Mouse (Mus musculus): ENCODE data around the gene B4galnt3. TPM values are rescaled to one million over a fixed set of nuclear protein-coding genes. Genes with fewer than 3 reads are reported as not detected.

The B4galnt3 gene
- polyA plus RNA-seq, 1 experiment from 2014 or later: 0.02 TPM

GRCm38 (mm10) chr6:120263608-120264007 is 30.8 kb downstream of the B4galnt3 start:
- H3K4me3 ChIP-seq (ENCODE audit: low read depth, low read length): no peak overlapping the region
- H3K4me1 ChIP-seq (ENCODE audit: insufficient read depth): no peaks in the 10 kb centered on the region
- 61% methylated on average over 7 of the region's 7 CpGs for WGBS (ENCODE audit: insufficient replicate concordance)
- DNase-seq (no peak), ATAC-seq (no peak)
- H3K9ac ChIP-seq (replicated peaks): no peak overlapping the region
- no peak overlapping the region for H3K27ac ChIP-seq (ENCODE audit: low read depth)
- no peaks in the 10 kb centered on the region for H3K36me3 ChIP-seq (replicated peaks; ENCODE audit: insufficient read depth, low read length)
- H3K9me3 ChIP-seq (ENCODE audit: low read length): no peaks in the 10 kb centered on the region
- no peaks in the 10 kb centered on the region for H3K27me3 ChIP-seq (ENCODE audit: insufficient read depth, low read length)
- H3K4me2 ChIP-seq (ENCODE audit: low read depth, low read length): no peak overlapping the region
- no peak for TF ChIP-seq CTCF (IDR thresholded peaks at IDR 0.05; ENCODE audit: low read depth)
- no peak for TF ChIP-seq EP300 (IDR thresholded peaks at IDR 0.05; ENCODE audit: low read depth)

- Histone ChIP-seq H3K9me3 (ENCODE audit: low read length) (no peaks in the 10 kb centered on the region), H3K4me1 (ENCODE audit: insufficient read depth) (no peaks in the 10 kb centered on the region), H3K4me2 (ENCODE audit: low read depth, low read length) (no peak overlapping the region), H3K27me3 (ENCODE audit: insufficient read depth, low read length) (no peaks in the 10 kb centered on the region), H3K9ac (replicated peaks) (no peak overlapping the region), H3K27ac (ENCODE audit: low read depth) (no peak overlapping the region), H3K4me3 (ENCODE audit: low read depth, low read length) (no peak overlapping the region), H3K36me3 (replicated peaks; ENCODE audit: insufficient read depth, low read length) (no peaks in the 10 kb centered on the region)
- DNase-seq (no peak), ATAC-seq (no peak)
- WGBS (ENCODE audit: insufficient replicate concordance): 65% methylated on average over 12 of the region's 12 CpGs
- no peak for TF ChIP-seq EP300 (IDR thresholded peaks at IDR 0.05; ENCODE audit: low read depth)
- no peak for TF ChIP-seq CTCF (IDR thresholded peaks at IDR 0.05; ENCODE audit: low read depth)
These were observed 31.4 kb downstream of the B4galnt3 start for GRCm38 (mm10) chr6:120262886-120263531.

DNA sequence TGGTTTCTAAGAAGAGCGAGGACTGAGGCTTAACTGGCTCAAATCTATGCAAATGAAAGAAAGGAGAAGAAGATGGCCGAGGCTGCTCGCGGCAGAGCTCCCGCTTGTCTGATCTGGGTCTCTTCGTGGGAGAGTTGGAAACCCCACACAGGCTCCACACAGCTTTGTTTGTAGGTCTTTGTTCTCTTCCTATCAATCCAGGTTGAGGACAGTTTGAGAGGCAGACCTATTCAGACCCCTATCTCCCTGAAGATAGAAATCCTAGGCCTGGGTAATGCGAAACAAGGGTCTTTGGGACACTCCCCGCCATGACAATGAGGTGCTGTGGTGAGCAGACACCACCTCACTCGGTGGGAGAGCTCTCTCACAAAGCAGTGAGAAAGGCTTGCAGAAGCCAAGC is 34.9 kb downstream of the B4galnt3 start:
- no peak for DNase-seq
- H3K4me2 ChIP-seq (ENCODE audit: low read depth, low read length): no peak overlapping the region
- ATAC-seq: no peak
- TF ChIP-seq EP300 (IDR thresholded peaks at IDR 0.05; ENCODE audit: low read depth) (no peak), CTCF (IDR thresholded peaks at IDR 0.05; ENCODE audit: low read depth) (no peak)
- H3K9me3 ChIP-seq (ENCODE audit: low read length): no peaks in the 10 kb centered on the region
- no peaks in the 10 kb centered on the region for H3K4me1 ChIP-seq (ENCODE audit: insufficient read depth)
- no peaks in the 10 kb centered on the region for H3K36me3 ChIP-seq (replicated peaks; ENCODE audit: insufficient read depth, low read length)
- H3K27me3 ChIP-seq (ENCODE audit: insufficient read depth, low read length): no peaks in the 10 kb centered on the region
- no peak overlapping the region for H3K4me3 ChIP-seq (ENCODE audit: low read depth, low read length)
- no peak overlapping the region for H3K27ac ChIP-seq (ENCODE audit: low read depth)
- H3K9ac ChIP-seq (replicated peaks): no peak overlapping the region
- WGBS (ENCODE audit: insufficient replicate concordance): 36% methylated on average over 9 of the region's 9 CpGs

GRCm38 (mm10) chr6:120256431-120256935 is 37.9 kb downstream of the B4galnt3 start:
- Histone ChIP-seq H3K9ac (replicated peaks) (no peak overlapping the region), H3K27ac (ENCODE audit: low read depth) (no peak overlapping the region), H3K36me3 (replicated peaks; ENCODE audit: insufficient read depth, low read length) (no peaks in the 10 kb centered on the region), H3K4me2 (ENCODE audit: low read depth, low read length) (no peak overlapping the region), H3K4me1 (ENCODE audit: insufficient read depth) (no peaks in the 10 kb centered on the region), H3K27me3 (ENCODE audit: insufficient read depth, low read length) (no peaks in the 10 kb centered on the region), H3K9me3 (ENCODE audit: low read length) (no peaks in the 10 kb centered on the region), H3K4me3 (ENCODE audit: low read depth, low read length) (no peak overlapping the region)
- ATAC-seq (no peak), DNase-seq (no peak)
- TF ChIP-seq CTCF (IDR thresholded peaks at IDR 0.05; ENCODE audit: low read depth): no peak
- TF ChIP-seq EP300 (IDR thresholded peaks at IDR 0.05; ENCODE audit: low read depth): no peak
- 60% methylated on average over 5 of the region's 5 CpGs for WGBS (ENCODE audit: insufficient replicate concordance)

GRCm38 (mm10) chr6:120255701-120256100 is 38.7 kb downstream of the B4galnt3 start:
- H3K27ac ChIP-seq (ENCODE audit: low read depth): no peak overlapping the region
- no peak for DNase-seq
- no peak for TF ChIP-seq EP300 (IDR thresholded peaks at IDR 0.05; ENCODE audit: low read depth)
- no peak for TF ChIP-seq CTCF (IDR thresholded peaks at IDR 0.05; ENCODE audit: low read depth)
- no peak overlapping the region for H3K9ac ChIP-seq (replicated peaks)
- H3K27me3 ChIP-seq (ENCODE audit: insufficient read depth, low read length): no peaks in the 10 kb centered on the region
- H3K36me3 ChIP-seq (replicated peaks; ENCODE audit: insufficient read depth, low read length): no peaks in the 10 kb centered on the region
- no peaks in the 10 kb centered on the region for H3K9me3 ChIP-seq (ENCODE audit: low read length)
- no peak for ATAC-seq
- H3K4me1 ChIP-seq (ENCODE audit: insufficient read depth): no peaks in the 10 kb centered on the region
- WGBS (ENCODE audit: insufficient replicate concordance): 52% methylated on average over 12 of the region's 12 CpGs
- H3K4me2 ChIP-seq (ENCODE audit: low read depth, low read length): no peak overlapping the region
- H3K4me3 ChIP-seq (ENCODE audit: low read depth, low read length): no peak overlapping the region

- no peak for TF ChIP-seq CTCF (IDR thresholded peaks at IDR 0.05; ENCODE audit: low read depth)
- no peak for TF ChIP-seq EP300 (IDR thresholded peaks at IDR 0.05; ENCODE audit: low read depth)
- no peak overlapping the region for H3K27ac ChIP-seq (ENCODE audit: low read depth)
- DNase-seq (no peak), ATAC-seq (no peak)
- no peaks in the 10 kb centered on the region for H3K36me3 ChIP-seq (replicated peaks; ENCODE audit: insufficient read depth, low read length)
- H3K9ac ChIP-seq (replicated peaks): no peak overlapping the region
- H3K4me3 ChIP-seq (ENCODE audit: low read depth, low read length): no peak overlapping the region
- H3K4me1 ChIP-seq (ENCODE audit: insufficient read depth): no peaks in the 10 kb centered on the region
- WGBS (ENCODE audit: insufficient replicate concordance): 57% methylated on average over 4 of the region's 4 CpGs
- no peak overlapping the region for H3K4me2 ChIP-seq (ENCODE audit: low read depth, low read length)
- no peaks in the 10 kb centered on the region for H3K27me3 ChIP-seq (ENCODE audit: insufficient read depth, low read length)
- no peaks in the 10 kb centered on the region for H3K9me3 ChIP-seq (ENCODE audit: low read length)
These were observed 39.2 kb downstream of the B4galnt3 start for GRCm38 (mm10) chr6:120255144-120255543.

Measured in liver, postnatal 0 days (tissue).